Mouse (Mus musculus): ENCODE measurements around the gene Mybpc1. TPM values are rescaled to one million over a fixed set of nuclear protein-coding genes. Genes with fewer than 3 reads are reported as not detected.

Gene Mybpc1
- 1.7 and 1.9 TPM in 2 replicates for polyA plus RNA-seq (2015; fragmentation: Nextera tagmentation; extraction: Ambion mirVana)

- no peak within 1 kb of the TSS for H3K27ac ChIP-seq
- 49% methylated on average over 16 of the region's 16 CpGs for WGBS
- no peaks in the 10 kb centered on the region for H3K9me3 ChIP-seq
- 0 out of 2 replicates have a peak, but pooled peaks have one; percentile 50 for ATAC-seq
- H3K4me3 ChIP-seq (replicated peaks) = no peak within 1 kb of the TSS
- H3K4me1 ChIP-seq (replicated peaks) = peaks cover 13% of the 10 kb centered on the region
- no peaks in the 10 kb centered on the region for H3K36me3 ChIP-seq
- H3K27me3 ChIP-seq = peaks cover 3% of the 10 kb centered on the region; the same call in 1 of the 2 replicates
- peak within 1 kb of the TSS; percentile 25 for H3K4me2 ChIP-seq (replicated peaks)
- H3K9ac ChIP-seq (replicated peaks) = 0 out of 2 replicates have a peak within 1 kb of the TSS, but pooled peaks have one; percentile 28
Observed at GRCm38 (mm10) chr10:88604943-88605342, at the start of gene Mybpc1. Gene Mybpc1 (minus strand): TSS chr10:88605152.

- 77% methylated on average over 5 of the region's 5 CpGs for WGBS
- no peaks in the 10 kb centered on the region for H3K27me3 ChIP-seq
- no peaks in the 10 kb centered on the region for H3K36me3 ChIP-seq
- no peak overlapping the region for H3K27ac ChIP-seq
- no peak for ATAC-seq
- no peaks in the 10 kb centered on the region for H3K4me1 ChIP-seq (replicated peaks)
- no peak overlapping the region for H3K4me3 ChIP-seq (replicated peaks)
- no peaks in the 10 kb centered on the region for H3K9me3 ChIP-seq
- H3K4me2 ChIP-seq (replicated peaks) = no peak overlapping the region
- H3K9ac ChIP-seq (replicated peaks) = no peak overlapping the region
Observed at GRCm38 (mm10) chr10:88645448-88645847, 40.5 kb upstream of the Mybpc1 start.

GRCm38 (mm10) chr10:88631330-88631953, 26.5 kb upstream of the Mybpc1 start:
- no peaks in the 10 kb centered on the region for H3K36me3 ChIP-seq
- H3K4me2 ChIP-seq (replicated peaks) = no peak overlapping the region
- no peak for ATAC-seq
- H3K9ac ChIP-seq (replicated peaks) = no peak overlapping the region
- no peak overlapping the region for H3K4me3 ChIP-seq (replicated peaks)
- no peaks in the 10 kb centered on the region for H3K9me3 ChIP-seq
- H3K27me3 ChIP-seq = no peaks in the 10 kb centered on the region
- 89% methylated on average over 10 of the region's 10 CpGs for WGBS
- no peak overlapping the region for H3K27ac ChIP-seq
- H3K4me1 ChIP-seq (replicated peaks) = no peaks in the 10 kb centered on the region

GRCm38 (mm10) chr10:88630663-88631329, 25.8 kb upstream of the Mybpc1 start:
- WGBS = 86% methylated on average over 2 of the region's 2 CpGs
- Histone ChIP-seq H3K9me3 (no peaks in the 10 kb centered on the region), H3K4me1 (replicated peaks) (no peaks in the 10 kb centered on the region), H3K36me3 (no peaks in the 10 kb centered on the region), H3K4me2 (replicated peaks) (no peak overlapping the region), H3K27me3 (no peaks in the 10 kb centered on the region), H3K9ac (replicated peaks) (no peak overlapping the region), H3K4me3 (replicated peaks) (no peak overlapping the region), H3K27ac (no peak overlapping the region)
- ATAC-seq = no peak

GRCm38 (mm10) chr10:88627052-88627451, 22.1 kb upstream of the Mybpc1 start:
- WGBS = 68% methylated on average over 4 of the region's 4 CpGs
- ATAC-seq = peak; percentile 81; the same call in 1 of the 2 replicates
- Histone ChIP-seq H3K27ac (no peak overlapping the region), H3K4me2 (replicated peaks) (no peak overlapping the region), H3K36me3 (no peaks in the 10 kb centered on the region), H3K4me3 (replicated peaks) (no peak overlapping the region), H3K9ac (replicated peaks) (no peak overlapping the region), H3K4me1 (replicated peaks) (no peaks in the 10 kb centered on the region), H3K27me3 (no peaks in the 10 kb centered on the region), H3K9me3 (no peaks in the 10 kb centered on the region)

- no peaks in the 10 kb centered on the region for H3K36me3 ChIP-seq
- H3K9me3 ChIP-seq = no peaks in the 10 kb centered on the region
- no peaks in the 10 kb centered on the region for H3K4me1 ChIP-seq (replicated peaks)
- no peak overlapping the region for H3K4me2 ChIP-seq (replicated peaks)
- WGBS = 74% methylated on average over 3 of the region's 3 CpGs
- no peak overlapping the region for H3K27ac ChIP-seq
- H3K4me3 ChIP-seq (replicated peaks) = no peak overlapping the region
- no peaks in the 10 kb centered on the region for H3K27me3 ChIP-seq
- H3K9ac ChIP-seq (replicated peaks) = no peak overlapping the region
- no peak for ATAC-seq
Observed at GRCm38 (mm10) chr10:88626176-88626575, 21.2 kb upstream of the Mybpc1 start.

- Histone ChIP-seq H3K36me3 (no peaks in the 10 kb centered on the region), H3K9ac (replicated peaks) (no peak overlapping the region), H3K27me3 (no peaks in the 10 kb centered on the region), H3K9me3 (no peaks in the 10 kb centered on the region), H3K4me3 (replicated peaks) (no peak overlapping the region), H3K27ac (no peak overlapping the region), H3K4me1 (replicated peaks) (no peaks in the 10 kb centered on the region), H3K4me2 (replicated peaks) (no peak overlapping the region)
- ATAC-seq = no peak
- WGBS = 89% methylated on average over 11 of the region's 11 CpGs
Observed at GRCm38 (mm10) chr10:88624300-88624699, 19.3 kb upstream of the Mybpc1 start.

- Histone ChIP-seq H3K9ac (replicated peaks) (no peak overlapping the region), H3K27me3 (no peaks in the 10 kb centered on the region), H3K36me3 (no peaks in the 10 kb centered on the region), H3K9me3 (no peaks in the 10 kb centered on the region), H3K4me2 (replicated peaks) (no peak overlapping the region), H3K4me1 (replicated peaks) (no peaks in the 10 kb centered on the region), H3K4me3 (replicated peaks) (no peak overlapping the region), H3K27ac (no peak overlapping the region)
- WGBS = 91% methylated on average over 16 of the region's 16 CpGs
- ATAC-seq = no peak
Observed at GRCm38 (mm10) chr10:88622624-88623023, 17.7 kb upstream of the Mybpc1 start.

GRCm38 (mm10) chr10:88620809-88621208, 15.9 kb upstream of the Mybpc1 start:
- Histone ChIP-seq H3K4me3 (replicated peaks) (no peak overlapping the region), H3K4me2 (replicated peaks) (no peak overlapping the region), H3K9ac (replicated peaks) (no peak overlapping the region), H3K27me3 (no peaks in the 10 kb centered on the region), H3K9me3 (no peaks in the 10 kb centered on the region), H3K36me3 (no peaks in the 10 kb centered on the region), H3K27ac (no peak overlapping the region), H3K4me1 (replicated peaks) (no peaks in the 10 kb centered on the region)
- 97% methylated on average over 3 of the region's 3 CpGs for WGBS
- ATAC-seq = no peak

GRCm38 (mm10) chr10:88613051-88613450, 8.1 kb upstream of the Mybpc1 start:
- H3K4me3 ChIP-seq (replicated peaks) = no peak overlapping the region
- no peaks in the 10 kb centered on the region for H3K9me3 ChIP-seq
- no peak for ATAC-seq
- no peaks in the 10 kb centered on the region for H3K36me3 ChIP-seq
- H3K9ac ChIP-seq (replicated peaks) = no peak overlapping the region
- no peaks in the 10 kb centered on the region for H3K27me3 ChIP-seq
- H3K4me1 ChIP-seq (replicated peaks) = no peaks in the 10 kb centered on the region
- no peak overlapping the region for H3K4me2 ChIP-seq (replicated peaks)
- 91% methylated on average over 11 of the region's 11 CpGs for WGBS
- no peak overlapping the region for H3K27ac ChIP-seq

- no peaks in the 10 kb centered on the region for H3K9me3 ChIP-seq
- no peak overlapping the region for H3K4me2 ChIP-seq (replicated peaks)
- no peak overlapping the region for H3K9ac ChIP-seq (replicated peaks)
- no peaks in the 10 kb centered on the region for H3K36me3 ChIP-seq
- ATAC-seq = no peak
- H3K27me3 ChIP-seq = peaks cover 1% of the 10 kb centered on the region; the same call in 1 of the 2 replicates
- peaks cover 13% of the 10 kb centered on the region for H3K4me1 ChIP-seq (replicated peaks)
- no peak overlapping the region for H3K27ac ChIP-seq
- 75% methylated on average over 7 of the region's 7 CpGs for WGBS
- H3K4me3 ChIP-seq (replicated peaks) = no peak overlapping the region
Observed at GRCm38 (mm10) chr10:88606686-88607085, 1.7 kb upstream of the Mybpc1 start.

- Histone ChIP-seq H3K36me3 (no peaks in the 10 kb centered on the region), H3K4me3 (replicated peaks) (no peak overlapping the region), H3K27me3 (peaks cover 3% of the 10 kb centered on the region; the same call in 1 of the 2 replicates), H3K4me1 (replicated peaks) (peaks cover 13% of the 10 kb centered on the region), H3K9ac (replicated peaks) (no peak overlapping the region), H3K27ac (no peak overlapping the region), H3K4me2 (replicated peaks) (no peak overlapping the region), H3K9me3 (no peaks in the 10 kb centered on the region)
- ATAC-seq = no peak
- whole genome bisulfite sequencing = 67% methylated on average over 8 of the region's 8 CpGs
Observed at GRCm38 (mm10) chr10:88606065-88606464, 1.1 kb upstream of the Mybpc1 start.
